Mouse (Mus musculus) embryonic stem cell, embryonic (primary cell): Measurements from ENCODE around the gene Pdzd11.

ENCODE experiments used
- CTCF ChIA-PET, 4 experiments: fragments of 300-600 bp in 2 of 4; fragments of 350-600 bp in 2 of 4; sonication (Branson Sonifier 250); formaldehyde crosslinking; loops; one replicate each; lab custom pipeline; 2022; ENCODE audit warnings: inconsistent platforms in 2 of 4; lab: Charles Lee
- POLR2A ChIA-PET, 4 experiments: fragments of 300-600 bp in 2 of 4; fragments of 350-600 bp in 2 of 4; sonication (Branson Sonifier 250); formaldehyde crosslinking; loops; one replicate each; lab custom pipeline; 2022; ENCODE audit warnings: antibody characterized with exemption in 4 of 4, inconsistent platforms in 1 of 4; lab: Charles Lee

The Pdzd11 gene

DNA sequence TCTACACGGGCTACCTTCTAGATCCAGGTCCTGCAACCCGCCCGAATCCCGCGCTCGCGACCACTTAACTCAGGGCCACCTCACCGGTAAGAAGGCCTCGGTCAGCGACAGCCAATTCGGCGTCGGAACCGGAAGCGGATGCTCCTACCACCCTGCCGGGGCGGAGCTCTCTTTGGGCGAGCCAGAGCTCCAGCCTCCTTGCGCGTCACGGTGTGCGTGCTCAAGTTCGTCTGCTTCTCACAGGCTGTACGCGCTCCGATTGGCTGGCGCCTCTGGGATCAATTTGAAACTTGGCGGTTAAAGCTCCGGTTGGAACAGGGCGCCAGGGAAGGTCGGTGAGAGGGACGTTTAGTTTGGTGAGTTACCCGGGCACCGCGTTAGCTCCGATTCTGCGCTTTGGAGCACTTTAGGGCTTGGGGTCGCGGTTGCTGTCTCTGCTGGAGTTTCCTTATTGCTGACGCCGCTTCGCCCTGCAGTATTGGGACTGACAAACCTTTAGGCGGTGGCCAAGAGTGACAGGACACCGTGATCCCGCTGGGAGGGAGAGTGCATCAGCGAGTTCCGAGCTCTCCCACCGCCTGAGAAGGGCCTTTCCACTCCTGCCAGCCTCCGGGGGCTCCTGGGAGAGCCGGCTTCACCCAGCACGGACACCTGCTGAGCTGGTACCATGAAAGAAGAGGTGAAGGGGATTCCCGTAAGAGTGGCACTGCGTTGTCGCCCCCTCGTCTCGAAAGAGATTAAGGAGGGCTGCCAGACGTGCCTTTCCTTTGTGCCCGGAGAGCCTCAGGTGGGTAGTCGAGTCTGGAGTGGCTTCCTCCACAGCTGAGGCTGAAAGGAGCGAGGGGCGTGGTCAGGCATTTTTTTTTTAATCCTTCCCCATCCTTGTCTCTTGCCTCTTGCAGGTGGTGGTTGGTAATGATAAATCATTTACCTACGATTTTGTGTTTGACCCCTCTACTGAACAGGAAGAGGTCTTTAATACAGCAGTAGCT, at the start of gene Pdzd11:
TSS of gene Pdzd11 (minus strand) at position 767 of the 992 bp plus-strand sequence.
- POLR2A ChIA-PET: interaction anchor here in 3 of 4 experiments (0.6 to 2.2 kb wide), 32 partner anchors 8 to 650 kb away, joined by 3 to 10 read pairs (median 4); partner anchors contain the start of genes Igbp1 (in 2 of the 3), Eda (in 1 of the 3), Gdpd2 (in 1 of the 3) and Otud6a (in 1 of the 3)

DNA sequence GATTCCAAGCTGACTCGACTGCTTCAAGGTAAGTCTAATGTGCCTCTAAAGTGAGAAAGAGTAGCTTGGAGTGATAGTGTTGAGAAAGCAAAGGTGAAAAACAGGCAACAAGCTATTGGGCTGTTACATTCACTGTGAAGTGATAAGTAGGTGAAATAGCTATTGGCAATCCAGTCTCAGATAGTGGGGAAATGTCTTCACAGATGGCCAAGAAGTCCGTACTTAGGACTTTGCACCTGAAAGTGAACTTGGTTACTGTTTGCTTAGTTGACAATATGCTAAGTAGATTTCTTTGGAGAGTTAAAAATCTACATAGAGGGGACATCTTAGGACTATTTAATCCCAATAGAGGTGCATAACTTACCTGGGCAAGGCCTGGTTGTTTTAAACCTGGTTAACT, 38.5 kb upstream of the Pdzd11 start:
- CTCF ChIA-PET: no interaction called here

More for the DNA sequence above, at the start of gene Pdzd11:
- CTCF ChIA-PET: interaction anchor here in 1 of 4 experiments (0.7 to 0.9 kb wide), 2 partner anchors 104 to 113 kb away, joined by 3 to 4 read pairs; no protein-coding TSS in a partner anchor

DNA sequence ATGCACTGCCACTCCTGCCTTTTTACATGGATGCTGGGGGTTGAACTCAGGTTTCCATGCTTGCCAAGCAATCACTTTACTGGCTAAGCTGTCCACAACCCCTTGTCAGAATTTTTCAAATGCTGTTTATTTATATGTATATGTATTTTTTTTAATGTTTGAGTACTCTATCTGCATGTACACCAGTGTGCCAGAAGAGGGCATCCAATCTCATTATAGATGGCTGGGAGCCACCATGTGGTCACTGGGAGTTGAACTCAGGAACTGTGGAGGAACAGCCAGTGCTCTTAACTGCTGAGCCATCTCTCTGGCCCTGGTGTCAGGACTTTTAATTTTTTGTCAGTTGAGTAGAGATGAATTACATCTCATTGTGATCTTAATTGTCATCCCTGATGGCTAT, 26.5 kb upstream of the Pdzd11 start:
- CTCF ChIA-PET: no interaction called here
- POLR2A ChIA-PET: interaction anchor here in 1 of 4 experiments (1.0 kb wide), 1 partner anchor 21 kb away, joined by 3 read pairs; no protein-coding TSS in a partner anchor

More for the DNA sequence above, 38.5 kb upstream of the Pdzd11 start:
- POLR2A ChIA-PET: no interaction called here

DNA sequence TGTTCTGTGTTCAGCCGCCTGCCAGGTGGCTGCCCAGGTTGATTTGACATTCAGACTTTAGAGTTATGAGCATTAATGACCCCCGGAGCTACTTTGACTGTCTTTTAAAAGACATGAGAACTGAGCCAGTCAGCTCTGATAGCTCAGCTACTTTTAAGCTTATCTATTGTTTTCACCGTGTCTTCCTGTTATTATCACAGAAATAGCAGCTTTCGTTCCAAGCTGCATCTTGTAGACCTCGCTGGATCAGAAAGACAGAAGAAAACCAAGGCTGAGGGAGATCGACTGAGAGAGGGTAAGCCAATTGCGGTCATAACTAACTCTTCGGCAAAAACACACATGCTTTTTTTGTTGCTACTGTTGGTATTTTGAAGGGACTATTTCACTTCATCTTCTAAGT, 12.1 kb upstream of the Pdzd11 start:
- ChIA-PET POLR2A (interaction anchor here in 3 of 4 experiments (0.8 to 1.0 kb wide), 3 partner anchors 12 to 79 kb away, joined by 3 to 5 read pairs (median 4); partner anchors contain the start of genes Pdzd11 (in 2 of the 3) and Kif4 (in 1 of the 3)), CTCF (no interaction called here)

DNA sequence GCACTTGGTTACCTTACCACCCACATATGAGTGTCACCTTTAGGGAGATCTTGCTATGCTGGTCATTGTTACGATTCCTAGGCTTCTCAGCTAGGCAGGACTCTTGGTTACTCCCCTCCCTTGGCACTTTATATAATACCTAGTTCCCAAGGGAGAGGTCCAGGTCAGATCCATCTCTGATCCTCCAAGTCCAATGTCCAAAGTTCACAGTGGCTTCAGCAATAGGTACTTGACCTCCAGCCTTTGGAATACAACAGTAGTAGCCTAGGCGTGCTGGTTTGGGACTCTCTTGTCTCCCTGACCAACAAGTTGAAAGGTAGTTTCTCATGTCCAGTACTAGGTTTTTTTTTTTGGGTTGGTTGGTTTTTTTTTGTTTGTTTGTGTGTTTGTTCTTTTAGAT, 2.7 kb upstream of the Pdzd11 start:
- ChIA-PET POLR2A (interaction anchor here in 2 of 4 experiments (0.6 to 0.8 kb wide), 2 partner anchors 31 kb away, joined by 4 read pairs; no protein-coding TSS in a partner anchor), CTCF (interaction anchor here in 1 of 4 experiments (0.6 kb wide), 1 partner anchor 111 kb away, joined by 4 read pairs; no protein-coding TSS in a partner anchor)

DNA sequence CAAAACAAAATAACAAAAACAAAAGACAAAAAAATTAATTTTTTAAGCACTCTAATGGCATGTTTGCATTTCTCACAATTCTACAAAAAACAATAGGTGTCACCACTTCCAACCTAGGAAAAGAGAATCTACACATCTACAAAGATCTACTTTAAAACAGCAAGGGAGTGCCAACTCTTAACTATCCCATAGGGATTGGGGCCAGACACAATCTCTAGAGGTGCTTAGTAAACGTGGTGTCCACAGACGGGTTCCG, 894 bp downstream of the Pdzd11 start, which contains the start of gene Kif4:
TSS of gene Kif4 (plus strand) at position 192 of the 256 bp plus-strand sequence.
- ChIA-PET CTCF (interaction anchor here in 1 of 4 experiments (0.9 kb wide), 1 partner anchor 105 kb away, joined by 3 read pairs; no protein-coding TSS in a partner anchor), POLR2A (interaction anchor here in 3 of 4 experiments (0.7 to 2.2 kb wide), 28 partner anchors 8 to 650 kb away, joined by 3 to 10 read pairs (median 4); partner anchors contain the start of genes Igbp1 (in 2 of the 3), Eda (in 1 of the 3) and Gdpd2 (in 1 of the 3))

DNA sequence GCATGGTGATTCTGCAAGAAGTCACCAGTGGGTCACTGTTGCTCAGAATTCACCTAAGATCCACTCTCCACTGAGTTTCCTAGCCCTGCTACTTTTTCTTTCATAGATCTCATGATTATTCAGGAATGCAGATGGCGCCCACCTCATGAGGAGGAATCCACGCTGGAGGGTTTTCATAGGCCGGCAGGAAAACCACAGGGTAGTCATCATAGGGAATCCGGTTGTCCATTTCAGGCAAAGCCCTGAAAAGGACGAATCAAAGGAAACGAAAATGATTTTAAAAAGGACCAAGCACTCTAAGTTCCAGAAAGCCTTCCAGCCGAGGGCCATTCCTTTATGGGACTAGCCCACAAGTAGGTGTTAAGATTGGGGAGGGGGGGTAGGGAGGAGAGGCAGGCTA, 1.2 kb downstream of the Pdzd11 start:
- ChIA-PET CTCF (interaction anchor here in 1 of 4 experiments (0.9 kb wide), 1 partner anchor 105 kb away, joined by 3 read pairs; no protein-coding TSS in a partner anchor), POLR2A (interaction anchor here in 3 of 4 experiments (0.7 to 1.7 kb wide), 18 partner anchors 8 to 649 kb away, joined by 3 to 10 read pairs (median 4); partner anchors contain the start of genes Igbp1 (in 2 of the 3), Eda (in 1 of the 3) and Gdpd2 (in 1 of the 3))

DNA sequence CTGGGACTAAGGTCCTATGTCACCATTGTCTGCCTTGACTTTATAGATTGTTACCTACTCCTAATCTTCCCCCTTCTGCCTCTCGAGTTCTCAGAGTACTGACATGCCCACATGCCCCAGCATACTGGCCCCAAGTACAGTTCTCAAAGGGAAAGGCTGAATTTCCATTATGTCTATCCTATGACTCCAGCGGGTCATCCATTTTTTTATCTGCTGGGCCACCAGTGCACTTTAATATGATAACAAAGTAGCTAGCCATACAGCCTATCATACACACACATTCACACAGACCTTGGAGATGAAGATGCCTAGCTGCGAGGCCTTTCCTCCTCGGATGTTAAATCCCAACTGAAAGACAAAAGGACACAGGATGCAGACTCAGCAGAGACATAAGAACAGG, 2.1 kb downstream of the Pdzd11 start:
- POLR2A ChIA-PET: no interaction called here
- CTCF ChIA-PET: no interaction called here

DNA sequence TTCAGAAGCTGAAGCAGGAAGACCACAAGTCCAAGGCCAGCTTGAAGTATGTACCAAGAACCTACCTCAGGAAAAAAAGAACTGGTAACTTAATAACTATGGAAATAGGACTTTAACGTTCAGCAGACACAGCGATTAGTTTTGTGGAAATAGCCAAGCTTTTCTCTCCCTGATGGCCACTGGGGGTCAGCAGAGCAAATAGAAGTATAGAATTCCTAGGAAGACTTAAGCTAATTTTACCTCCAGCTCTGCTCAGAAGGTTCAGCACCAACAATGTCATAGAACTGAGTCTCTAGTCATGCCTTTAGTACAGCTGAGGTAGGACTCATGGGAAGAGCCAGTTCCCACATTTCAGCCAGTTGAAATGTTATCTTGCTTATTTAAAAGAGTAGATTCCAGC, 5.0 kb downstream of the Pdzd11 start:
- ChIA-PET CTCF (interaction anchor here in 2 of 4 experiments (0.6 to 1.3 kb wide), 3 partner anchors 24 to 562 kb away, joined by 3 read pairs; no protein-coding TSS in a partner anchor), POLR2A (interaction anchor here in 1 of 4 experiments (0.7 to 1.3 kb wide), 2 partner anchors 9 to 14 kb away, joined by 3 read pairs; no protein-coding TSS in a partner anchor)

DNA sequence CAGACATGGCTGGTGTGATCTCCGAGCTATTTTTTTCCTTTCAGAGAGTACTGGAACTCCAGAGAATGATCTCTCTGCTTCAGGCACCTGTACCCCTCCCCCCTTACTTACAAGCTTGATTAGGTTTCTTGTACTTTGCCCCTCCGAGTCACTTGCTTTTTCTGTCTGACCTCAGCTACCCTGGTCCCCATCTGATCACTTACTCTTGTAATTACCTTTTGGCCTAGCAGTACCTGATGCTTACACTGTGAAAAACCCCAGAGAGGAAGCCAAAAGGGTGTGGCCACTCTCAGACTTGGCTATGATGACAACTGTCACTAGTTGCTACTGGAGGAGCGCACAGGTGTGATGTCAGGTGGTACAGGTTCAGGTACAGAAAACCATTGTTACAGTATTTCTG, 7.9 kb downstream of the Pdzd11 start:
- ChIA-PET CTCF (no interaction called here), POLR2A (interaction anchor here in 1 of 4 experiments (2.2 kb wide), 1 partner anchor 8 kb away, joined by 6 read pairs; the partner anchor contains the start of genes Kif4 and Pdzd11)

DNA sequence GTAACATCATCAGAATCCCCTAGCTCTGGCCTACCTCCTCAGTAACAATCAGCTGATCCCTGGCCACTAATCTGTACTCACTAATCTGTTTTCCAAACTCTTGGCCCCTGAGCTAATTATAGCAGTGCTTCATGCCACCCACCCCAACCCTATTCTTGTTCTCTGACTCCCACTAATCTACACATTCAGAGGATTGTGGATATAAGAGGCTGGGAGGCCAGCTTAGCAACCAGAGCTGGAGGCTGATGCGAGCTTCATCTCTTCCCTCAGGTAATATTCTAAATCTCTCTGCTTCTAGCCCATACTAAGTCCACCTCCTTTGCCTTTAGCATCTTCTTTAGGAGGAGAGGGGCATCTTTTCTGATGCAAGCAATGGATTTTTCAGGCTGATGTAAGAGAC, 21.1 kb downstream of the Pdzd11 start, which contains the start of gene Arr3:
TSS of gene Arr3 (plus strand) at position 184 of the 400 bp plus-strand sequence.
- ChIA-PET CTCF (interaction anchor here in 1 of 4 experiments (0.6 kb wide), 1 partner anchor 131 kb away, joined by 4 read pairs; no protein-coding TSS in a partner anchor), POLR2A (interaction anchor here in 1 of 4 experiments (0.8 kb wide), 1 partner anchor 8 kb away, joined by 3 read pairs; no protein-coding TSS in a partner anchor)

DNA sequence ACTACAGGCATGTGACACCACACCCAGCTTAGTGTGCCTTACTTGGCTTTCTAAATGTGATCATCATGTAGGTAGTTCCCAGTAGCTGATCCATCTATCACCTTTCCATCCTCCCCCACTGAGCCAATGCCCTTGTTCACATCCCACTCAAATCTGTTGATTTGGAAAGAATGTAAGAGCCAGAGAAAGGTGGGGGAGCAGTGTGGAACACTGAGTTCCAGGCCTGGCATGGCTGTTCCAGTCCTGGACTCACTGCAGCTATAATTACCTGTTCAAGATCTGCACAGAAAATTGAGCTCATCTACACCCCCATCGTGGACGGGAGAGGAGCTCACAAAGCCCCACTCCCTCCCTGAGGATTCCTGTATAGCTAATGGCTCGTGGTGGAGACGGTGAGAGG, 26.6 kb downstream of the Pdzd11 start:
- POLR2A ChIA-PET: interaction anchor here in 1 of 4 experiments (0.6 kb wide), 1 partner anchor 1206 kb away, joined by 3 read pairs; no protein-coding TSS in a partner anchor
- CTCF ChIA-PET: no interaction called here

DNA sequence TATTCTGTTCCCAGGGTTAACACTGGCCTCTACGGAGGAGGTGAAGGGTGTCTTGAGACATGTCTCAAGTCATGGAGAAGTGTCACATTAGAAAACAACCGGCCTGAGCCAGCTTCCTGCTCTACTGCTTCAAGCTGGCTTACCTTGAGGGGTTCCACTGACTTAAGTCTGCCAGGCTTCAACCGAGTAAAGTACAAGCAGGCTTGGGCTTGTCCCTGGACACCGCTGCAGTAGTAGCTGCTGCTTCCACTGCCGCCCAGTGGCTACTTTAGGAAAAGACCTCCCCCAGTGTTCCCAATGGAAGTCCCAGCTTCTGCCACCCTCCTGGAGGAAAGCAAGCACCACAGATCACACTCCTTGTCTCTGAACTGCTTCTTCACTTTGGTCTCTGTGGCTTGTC, 28.9 kb downstream of the Pdzd11 start:
- CTCF ChIA-PET: interaction anchor here in 2 of 4 experiments (0.9 to 1.4 kb wide), 2 partner anchors 24 to 778 kb away, joined by 3 read pairs; no protein-coding TSS in a partner anchor
- POLR2A ChIA-PET: interaction anchor here in 1 of 4 experiments (1.2 kb wide), 1 partner anchor 16 kb away, joined by 3 read pairs; no protein-coding TSS in a partner anchor

DNA sequence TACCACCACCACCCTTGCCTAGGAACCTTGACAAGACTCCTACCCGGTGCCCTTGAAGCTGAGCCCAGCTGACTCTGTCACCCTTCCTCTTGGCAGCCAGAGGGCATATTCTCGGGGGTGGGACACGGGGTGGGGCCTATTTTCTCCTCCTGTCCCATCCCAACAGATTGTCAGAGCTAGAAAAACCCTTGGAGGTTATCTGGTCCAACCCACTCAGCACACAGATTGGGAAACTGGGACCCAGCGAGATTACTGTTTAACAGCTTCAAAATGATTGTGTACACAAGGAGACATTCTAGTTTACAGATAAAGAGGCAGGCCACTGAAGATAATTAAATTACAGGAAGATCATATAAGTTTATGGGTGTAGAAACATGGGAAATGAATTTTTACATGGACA, 31.6 kb downstream of the Pdzd11 start, which contains the start of gene P2ry4:
TSS of gene P2ry4 (minus strand) at position 79 of the 400 bp plus-strand sequence.
- POLR2A ChIA-PET: no interaction called here
- CTCF ChIA-PET: no interaction called here
